Mouse (Mus musculus) embryonic fibroblast, embryonic 13.5 days (primary cell): Measurements from ENCODE around the gene Dhrs2.

Source experiments
- CTCF ChIP-seq: IDR thresholded peaks from 2 replicates; pipeline ENCODE4 v1.5.1; 2011; ENCODE audit warnings: mild to moderate bottlenecking, control low read depth, low read length, moderate library complexity, borderline replicate concordance; ENCODE audit not compliant: insufficient read depth
- POLR2A ChIP-seq: IDR thresholded peaks from 2 replicates; pipeline ENCODE4 v1.6.1; 2011; ENCODE audit warnings: low read depth, mild to moderate bottlenecking, control low read depth, low read length, moderate library complexity

DNA sequence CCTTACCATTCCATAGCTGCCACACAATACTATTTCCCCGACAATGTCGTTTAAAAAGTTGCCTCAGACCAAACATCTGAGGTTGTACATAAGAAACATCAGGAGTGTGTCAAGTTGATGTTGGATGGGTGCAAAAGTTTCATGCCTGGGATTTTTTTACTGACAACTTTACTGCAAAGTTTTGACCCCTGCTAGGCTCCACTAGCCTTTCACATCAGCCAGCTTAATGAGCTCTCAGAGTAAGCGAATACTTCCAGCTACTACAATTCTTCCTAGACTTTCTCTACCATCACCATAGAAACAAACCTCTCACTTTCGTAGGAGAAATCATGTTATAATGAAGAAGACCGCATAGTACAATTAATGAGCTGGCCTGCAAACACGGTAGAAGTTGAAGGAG is 26.5 kb downstream of the Dhrs2 start:
- no peak for TF ChIP-seq POLR2A
- no peak for TF ChIP-seq CTCF
